Mouse (Mus musculus) forebrain, embryonic 12.5 days (tissue): ENCODE results near the gene Sorbs1. TPM values are rescaled to one million over a fixed set of nuclear protein-coding genes. Genes with fewer than 3 reads are reported as not detected.

Experiments used
- ATAC-seq: fragments of 200-750 bp; cut with Nextera tagmentation; 2 replicates; pipeline ENCODE4 v1.8.0; 2017; ENCODE audit warnings: moderate TSS enrichment; ENCODE audit not compliant: low FRiP score
- H3K27ac ChIP-seq: fragments of 300-500 bp; sonication (generic); 2 replicates; pipeline ENCODE4 v1.5.1; 2016; ENCODE audit warnings: mild to moderate bottlenecking
- H3K27me3 ChIP-seq: fragments of 300-500 bp; sonication (generic); 2 replicates; pipeline ENCODE4 v1.6.1; 2016; ENCODE audit warnings: mild to moderate bottlenecking
- H3K36me3 ChIP-seq: fragments of 300-500 bp; sonication (generic); replicated peaks from 2 replicates; pipeline ENCODE4 v1.6.1; 2016; ENCODE audit warnings: mild to moderate bottlenecking
- H3K4me1 ChIP-seq: fragments of 300-500 bp; sonication (generic); 2 replicates; pipeline ENCODE4 v1.6.1; 2016
- H3K4me2 ChIP-seq: fragments of 300-500 bp; sonication (generic); 2 replicates; pipeline ENCODE4 v1.6.1; 2016; ENCODE audit warnings: mild to moderate bottlenecking, moderate library complexity
- H3K4me3 ChIP-seq: fragments of 300-500 bp; sonication (generic); replicated peaks from 2 replicates; pipeline ENCODE4 v1.5.1; 2016; ENCODE audit warnings: mild to moderate bottlenecking
- H3K9ac ChIP-seq: fragments of 300-500 bp; sonication (generic); 2 replicates; pipeline ENCODE4 v1.6.1; 2016; ENCODE audit warnings: mild to moderate bottlenecking
- H3K9me3 ChIP-seq: fragments of 300-500 bp; sonication (generic); 2 replicates; pipeline ENCODE4 v1.6.1; 2016
- WGBS: fragments of 180-500 bp; shearing (Covaris S2); methylation state at CpG from one replicate; pipeline ENCODE4 v1.1.7; 2016; 5-methylcytosine and 5-hydroxymethylcytosine counted together
- polyA plus RNA-seq: library from polyadenylated mRNA; unstranded; fragments of >200 nt; fragmentation: Nextera tagmentation; extraction: Ambion mirVana; gene quantifications from 2 replicates; pipeline ENCODE4 v1.2.1, GENCODE M21; 2016

Gene Sorbs1
- polyA plus RNA-seq, 1 experiment from 2014 or later = 69.3 TPM

- Histone ChIP-seq H3K4me3 (no peak overlapping the region), H3K9ac (no peak overlapping the region), H3K9me3 (no peaks in the 10 kb centered on the region), H3K36me3 (no peaks in the 10 kb centered on the region), H3K27ac (no peak overlapping the region), H3K27me3 (no peaks in the 10 kb centered on the region), H3K4me2 (no peak overlapping the region), H3K4me1 (peaks cover 10% of the 10 kb centered on the region)
- WGBS = 78% methylated on average over 9 of the region's 9 CpGs
- ATAC-seq = no peak
These were observed 103.5 kb downstream of the Sorbs1 start for GRCm38 (mm10) chr19:40410109-40410508.

- H3K9ac ChIP-seq = no peak overlapping the region
- H3K4me2 ChIP-seq = no peak overlapping the region
- no peaks in the 10 kb centered on the region for H3K27me3 ChIP-seq
- H3K4me1 ChIP-seq = peaks cover 6% of the 10 kb centered on the region
- 80% methylated on average over 11 of the region's 11 CpGs for WGBS
- no peaks in the 10 kb centered on the region for H3K9me3 ChIP-seq
- no peaks in the 10 kb centered on the region for H3K36me3 ChIP-seq
- no peak overlapping the region for H3K4me3 ChIP-seq
- no peak overlapping the region for H3K27ac ChIP-seq
- ATAC-seq = no peak
These were observed 104.0 kb downstream of the Sorbs1 start for GRCm38 (mm10) chr19:40409500-40410035.

- no peak overlapping the region for H3K4me3 ChIP-seq
- peaks cover 6% of the 10 kb centered on the region for H3K4me1 ChIP-seq
- no peaks in the 10 kb centered on the region for H3K9me3 ChIP-seq
- no peak overlapping the region for H3K9ac ChIP-seq
- no peaks in the 10 kb centered on the region for H3K27me3 ChIP-seq
- no peaks in the 10 kb centered on the region for H3K36me3 ChIP-seq
- ATAC-seq = no peak
- H3K4me2 ChIP-seq = no peak overlapping the region
- no peak overlapping the region for H3K27ac ChIP-seq
- 84% methylated on average over 2 of the region's 2 CpGs for WGBS
These were observed 106.4 kb downstream of the Sorbs1 start for GRCm38 (mm10) chr19:40407186-40407585.

GRCm38 (mm10) chr19:40406661-40407060 lies 106.9 kb downstream of the Sorbs1 start:
- Histone ChIP-seq H3K27ac (no peak overlapping the region), H3K4me2 (no peak overlapping the region), H3K9me3 (no peaks in the 10 kb centered on the region), H3K4me3 (no peak overlapping the region), H3K36me3 (no peaks in the 10 kb centered on the region), H3K9ac (no peak overlapping the region), H3K4me1 (peaks cover 5% of the 10 kb centered on the region), H3K27me3 (no peaks in the 10 kb centered on the region)
- WGBS = 93% methylated on average over 8 of the region's 8 CpGs
- no peak for ATAC-seq

- Histone ChIP-seq H3K27ac (no peak overlapping the region), H3K9me3 (no peaks in the 10 kb centered on the region)
These were observed 107.8 kb downstream of the Sorbs1 start for GRCm38 (mm10) chr19:40405808-40406207.

GRCm38 (mm10) chr19:40404582-40404981 lies 109.0 kb downstream of the Sorbs1 start:
- no peak overlapping the region for H3K4me3 ChIP-seq
- no peak overlapping the region for H3K4me2 ChIP-seq
- no peak overlapping the region for H3K27ac ChIP-seq
- no peaks in the 10 kb centered on the region for H3K36me3 ChIP-seq
- no peak overlapping the region for H3K9ac ChIP-seq
- H3K27me3 ChIP-seq = no peaks in the 10 kb centered on the region
- H3K9me3 ChIP-seq = no peaks in the 10 kb centered on the region
- 80% methylated on average over 2 of the region's 2 CpGs for WGBS
- ATAC-seq = no peak
- H3K4me1 ChIP-seq = no peaks in the 10 kb centered on the region

More at GRCm38 (mm10) chr19:40405808-40406207, 107.8 kb downstream of the Sorbs1 start:
- Histone ChIP-seq H3K9ac (no peak overlapping the region), H3K4me2 (no peak overlapping the region), H3K4me3 (no peak overlapping the region), H3K36me3 (no peaks in the 10 kb centered on the region), H3K4me1 (no peaks in the 10 kb centered on the region), H3K27me3 (no peaks in the 10 kb centered on the region)
- 92% methylated on average over 11 of the region's 11 CpGs for WGBS
- no peak for ATAC-seq

GRCm38 (mm10) chr19:40403999-40404398 lies 109.6 kb downstream of the Sorbs1 start:
- WGBS = 90% methylated on average over 4 of the region's 4 CpGs
- H3K9me3 ChIP-seq = no peaks in the 10 kb centered on the region
- no peak overlapping the region for H3K4me3 ChIP-seq
- no peaks in the 10 kb centered on the region for H3K4me1 ChIP-seq
- H3K36me3 ChIP-seq = no peaks in the 10 kb centered on the region
- no peaks in the 10 kb centered on the region for H3K27me3 ChIP-seq
- no peak overlapping the region for H3K27ac ChIP-seq
- no peak for ATAC-seq
- no peak overlapping the region for H3K4me2 ChIP-seq
- H3K9ac ChIP-seq = no peak overlapping the region

GRCm38 (mm10) chr19:40402155-40402963 lies 111.2 kb downstream of the Sorbs1 start:
- H3K9me3 ChIP-seq = no peaks in the 10 kb centered on the region
- H3K27ac ChIP-seq = no peak overlapping the region
- no peak overlapping the region for H3K9ac ChIP-seq
- ATAC-seq = no peak
- H3K36me3 ChIP-seq = no peaks in the 10 kb centered on the region
- H3K4me3 ChIP-seq = no peak overlapping the region
- H3K4me2 ChIP-seq = no peak overlapping the region
- WGBS = 88% methylated on average over 15 of the region's 15 CpGs
- H3K4me1 ChIP-seq = no peaks in the 10 kb centered on the region
- H3K27me3 ChIP-seq = no peaks in the 10 kb centered on the region

- H3K9ac ChIP-seq = no peak overlapping the region
- no peak for ATAC-seq
These were observed 112.4 kb downstream of the Sorbs1 start for GRCm38 (mm10) chr19:40401213-40401612.

GRCm38 (mm10) chr19:40400426-40401030 lies 113.1 kb downstream of the Sorbs1 start:
- WGBS = 85% methylated on average over 11 of the region's 11 CpGs
- Histone ChIP-seq H3K9me3 (no peaks in the 10 kb centered on the region), H3K27ac (no peak overlapping the region), H3K9ac (no peak overlapping the region), H3K4me2 (no peak overlapping the region), H3K4me3 (no peak overlapping the region), H3K36me3 (no peaks in the 10 kb centered on the region), H3K27me3 (no peaks in the 10 kb centered on the region), H3K4me1 (0 out of 2 replicates have a peak, but pooled peaks cover 6% of the 10 kb centered on the region)
- no peak for ATAC-seq

More at GRCm38 (mm10) chr19:40401213-40401612, 112.4 kb downstream of the Sorbs1 start:
- Histone ChIP-seq H3K27ac (no peak overlapping the region), H3K4me1 (0 out of 2 replicates have a peak, but pooled peaks cover under 1% of the 10 kb centered on the region), H3K27me3 (no peaks in the 10 kb centered on the region), H3K4me3 (no peak overlapping the region), H3K9me3 (no peaks in the 10 kb centered on the region), H3K36me3 (no peaks in the 10 kb centered on the region), H3K4me2 (no peak overlapping the region)
- 85% methylated on average over 7 of the region's 7 CpGs for WGBS

- WGBS = 71% methylated on average over 14 of the region's 14 CpGs
These were observed 117.6 kb downstream of the Sorbs1 start for GRCm38 (mm10) chr19:40395757-40396661.

GRCm38 (mm10) chr19:40395321-40395695 lies 118.3 kb downstream of the Sorbs1 start:
- Histone ChIP-seq H3K4me2 (no peak overlapping the region), H3K27me3 (no peaks in the 10 kb centered on the region), H3K9me3 (no peaks in the 10 kb centered on the region), H3K27ac (peak overlapping the region; percentile 46; the same call in 1 of the 2 replicates), H3K4me1 (0 out of 2 replicates have a peak, but pooled peaks cover 6% of the 10 kb centered on the region), H3K36me3 (no peaks in the 10 kb centered on the region), H3K4me3 (no peak overlapping the region), H3K9ac (no peak overlapping the region)
- 89% methylated on average over 12 of the region's 12 CpGs for WGBS
- no peak for ATAC-seq

More at GRCm38 (mm10) chr19:40395757-40396661, 117.6 kb downstream of the Sorbs1 start:
- H3K27ac ChIP-seq = peak overlapping the region; percentile 65
- H3K27me3 ChIP-seq = no peaks in the 10 kb centered on the region
- ATAC-seq = no peak
- H3K9me3 ChIP-seq = no peaks in the 10 kb centered on the region
- H3K4me2 ChIP-seq = no peak overlapping the region
- H3K36me3 ChIP-seq = no peaks in the 10 kb centered on the region
- H3K4me3 ChIP-seq = no peak overlapping the region
- 0 out of 2 replicates have a peak, but pooled peaks cover 6% of the 10 kb centered on the region for H3K4me1 ChIP-seq
- no peak overlapping the region for H3K9ac ChIP-seq
